Mouse (Mus musculus) liver, embryonic 13.5 days (tissue): ENCODE measurements around the gene Rtbdn. TPM values are rescaled to one million over a fixed set of nuclear protein-coding genes. Genes with fewer than 3 reads are reported as not detected.

ENCODE experiments used
- ATAC-seq: fragments of 200-750 bp; cut with Nextera tagmentation; 2 replicates; pipeline ENCODE4 v1.8.0; 2017; ENCODE audit warnings: low read depth, mild to moderate bottlenecking, moderate number of reproducible peaks, moderate library complexity
- DNase-seq: peaks from one replicate; pipeline ENCODE4 v3.0.0; 2022
- H3K27ac ChIP-seq: fragments of 300-500 bp; sonication (generic); 2 replicates; pipeline ENCODE4 v1.5.1; 2015; ENCODE audit warnings: moderate library complexity, mild to moderate bottlenecking, inconsistent platforms
- H3K27me3 ChIP-seq: fragments of 300-500 bp; sonication (generic); 2 replicates; pipeline ENCODE4 v1.6.1; 2015; ENCODE audit warnings: mild to moderate bottlenecking, inconsistent platforms
- H3K36me3 ChIP-seq: fragments of 300-500 bp; sonication (generic); 2 replicates; pipeline ENCODE4 v1.6.1; 2015; ENCODE audit warnings: mild to moderate bottlenecking, inconsistent platforms
- H3K4me1 ChIP-seq: fragments of 300-500 bp; sonication (generic); replicated peaks from 2 replicates; pipeline ENCODE4 v1.6.1; 2015; ENCODE audit warnings: inconsistent platforms
- H3K4me2 ChIP-seq: fragments of 300-500 bp; sonication (generic); 2 replicates; pipeline ENCODE4 v1.6.1; 2015; ENCODE audit warnings: inconsistent platforms, mild to moderate bottlenecking, moderate library complexity
- H3K4me3 ChIP-seq: fragments of 300-500 bp; sonication (generic); replicated peaks from 2 replicates; pipeline ENCODE4 v1.5.1; 2015; ENCODE audit warnings: mild to moderate bottlenecking, inconsistent platforms
- H3K9ac ChIP-seq: fragments of 300-500 bp; sonication (generic); 2 replicates; pipeline ENCODE4 v1.6.1; 2015; ENCODE audit warnings: mild to moderate bottlenecking, inconsistent platforms
- H3K9me3 ChIP-seq: fragments of 300-500 bp; sonication (generic); replicated peaks from 2 replicates; pipeline ENCODE4 v1.6.1; 2016; ENCODE audit warnings: inconsistent platforms
- WGBS: fragments of 180-500 bp; shearing (Covaris S2); methylation state at CpG from one replicate; pipeline ENCODE4 v1.1.7; 2015; ENCODE audit not compliant: insufficient replicate concordance; 5-methylcytosine and 5-hydroxymethylcytosine counted together
- polyA plus RNA-seq: library from polyadenylated mRNA; unstranded; fragments of >200 nt; fragmentation: Nextera tagmentation; extraction: Ambion mirVana; gene quantifications from 2 replicates; pipeline ENCODE4 v1.2.1, GENCODE M21; 2015

Gene Rtbdn
- polyA plus RNA-seq, 1 experiment from 2014 or later: 0.33 TPM

DNA sequence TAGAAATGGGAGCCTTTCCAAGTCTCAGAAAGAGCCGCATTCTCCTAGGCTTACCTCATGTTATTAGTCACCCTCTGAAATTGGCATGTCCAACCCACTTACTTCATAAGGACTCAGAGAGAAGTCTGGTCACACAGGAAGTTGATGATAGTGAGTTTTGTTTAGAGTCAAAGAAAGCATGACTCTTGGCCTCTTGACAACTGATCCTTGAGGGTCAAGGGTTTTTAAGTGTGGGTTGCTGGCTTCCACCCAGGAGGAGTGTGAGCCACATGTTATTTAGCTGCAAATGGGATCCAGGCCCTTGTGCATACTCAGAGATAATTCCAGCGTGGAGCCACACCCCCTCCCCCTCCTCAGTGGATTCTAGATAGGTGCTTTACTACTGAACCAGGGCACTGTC is 25.2 kb upstream of the Rtbdn start:
- Histone ChIP-seq H3K9ac (no peak overlapping the region), H3K4me1 (0 out of 2 replicates have a peak, but pooled peaks cover 6% of the 10 kb centered on the region), H3K27me3 (peaks cover 65% of the 10 kb centered on the region), H3K36me3 (no peaks in the 10 kb centered on the region), H3K4me2 (no peak overlapping the region), H3K9me3 (no peaks in the 10 kb centered on the region), H3K27ac (no peak overlapping the region), H3K4me3 (no peak overlapping the region)
- no peak for ATAC-seq
- DNase-seq: no peak
- 61% methylated on average over 2 of the region's 2 CpGs for WGBS

- Histone ChIP-seq H3K27ac (no peak overlapping the region), H3K4me2 (no peak overlapping the region), H3K36me3 (no peaks in the 10 kb centered on the region), H3K9me3 (no peaks in the 10 kb centered on the region), H3K9ac (no peak overlapping the region), H3K4me1 (peaks cover 14% of the 10 kb centered on the region), H3K27me3 (peaks cover 54% of the 10 kb centered on the region), H3K4me3 (no peak overlapping the region)
- no peak for ATAC-seq
- WGBS: 48% methylated on average over 7 of the region's 7 CpGs
- DNase-seq: no peak
These were observed 21.2 kb upstream of the Rtbdn start for GRCm38 (mm10) chr8:84925557-84925956.

DNA sequence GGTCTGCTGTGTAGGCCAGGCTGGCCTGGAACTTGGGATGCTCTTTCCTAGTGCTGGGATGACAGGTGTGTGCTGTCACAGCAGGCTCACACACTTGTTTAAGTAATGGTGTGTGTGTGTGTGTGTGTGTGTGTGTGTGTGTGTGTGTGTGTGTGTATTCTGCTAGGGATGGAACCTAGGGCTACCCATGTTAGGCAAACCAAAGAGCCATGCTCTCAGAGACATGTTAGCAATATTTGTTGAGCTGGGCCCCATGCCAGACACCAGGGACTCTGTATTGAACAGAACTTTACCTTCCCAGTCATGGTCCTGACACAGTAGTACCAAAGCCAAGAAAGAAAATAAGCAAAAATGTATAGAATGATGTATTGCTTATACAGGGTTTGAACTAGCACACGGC is 19.3 kb upstream of the Rtbdn start:
- DNase-seq (no peak), ATAC-seq (no peak)
- H3K9me3 ChIP-seq: no peaks in the 10 kb centered on the region
- no peak overlapping the region for H3K27ac ChIP-seq
- no peak overlapping the region for H3K4me3 ChIP-seq
- H3K36me3 ChIP-seq: no peaks in the 10 kb centered on the region
- no peak overlapping the region for H3K4me2 ChIP-seq
- peaks cover 70% of the 10 kb centered on the region for H3K27me3 ChIP-seq
- WGBS: 56% methylated on average over 1 of the region's 1 CpGs
- H3K9ac ChIP-seq: no peak overlapping the region
- H3K4me1 ChIP-seq: peaks cover 8% of the 10 kb centered on the region

DNA sequence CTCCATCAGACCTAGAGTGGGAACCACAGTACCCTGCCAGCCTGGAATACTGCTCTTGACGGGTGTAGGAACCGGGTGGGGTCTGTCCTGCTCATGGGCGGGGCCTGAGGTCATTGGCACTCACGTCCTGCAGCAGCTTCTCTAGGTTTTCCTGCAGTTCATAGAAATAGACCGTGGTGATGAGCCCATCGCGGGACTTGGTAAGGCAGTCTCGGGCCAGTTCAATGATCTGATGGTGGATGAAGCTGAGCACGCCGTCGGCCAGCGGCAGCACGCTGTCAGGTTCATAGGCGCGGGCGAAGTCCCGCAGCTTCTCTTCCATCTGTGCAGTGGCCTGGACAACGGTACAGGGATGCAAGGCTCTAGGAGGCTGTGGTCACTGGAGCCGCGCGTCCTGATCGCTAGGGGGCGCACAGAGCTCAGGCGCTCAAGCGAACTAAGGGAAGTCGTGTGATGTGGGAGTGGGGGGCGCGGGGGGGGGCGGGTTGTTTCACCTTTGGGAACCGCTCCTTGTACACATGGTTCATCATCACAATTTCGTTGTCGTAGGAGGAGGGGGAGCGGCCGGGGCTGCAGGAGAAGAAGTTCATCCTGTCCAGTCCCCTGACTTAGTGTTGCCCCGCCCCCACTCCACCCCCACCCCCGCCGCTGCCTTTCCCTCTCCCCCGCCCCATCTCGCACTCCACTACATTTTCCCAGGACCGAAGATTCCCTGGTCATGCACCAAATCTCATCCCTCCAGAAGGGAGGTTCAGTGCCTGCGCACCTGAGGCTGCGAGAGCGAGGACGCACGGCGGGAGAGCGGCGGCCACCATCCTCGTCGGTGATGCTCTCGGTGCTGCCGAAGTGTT is 18.1 kb upstream of the Rtbdn start:
- DNase-seq (no peak), ATAC-seq (peak; percentile 67)
- Histone ChIP-seq H3K27me3 (peaks cover 74% of the 10 kb centered on the region), H3K27ac (no peak overlapping the region), H3K4me2 (peak overlapping the region; percentile 47), H3K9ac (no peak overlapping the region), H3K4me1 (peaks cover 8% of the 10 kb centered on the region), H3K9me3 (no peaks in the 10 kb centered on the region), H3K36me3 (no peaks in the 10 kb centered on the region), H3K4me3 (0 out of 2 replicates have a peak overlapping the region, but pooled peaks have one; percentile 8)
- 7% methylated on average over 47 of the region's 52 CpGs for WGBS

- H3K27me3 ChIP-seq: peaks cover 78% of the 10 kb centered on the region
- DNase-seq (no peak), ATAC-seq (no peak)
- no peak overlapping the region for H3K4me2 ChIP-seq
- no peak overlapping the region for H3K27ac ChIP-seq
- 77% methylated on average over 13 of the region's 13 CpGs for WGBS
- no peaks in the 10 kb centered on the region for H3K9me3 ChIP-seq
- H3K36me3 ChIP-seq: no peaks in the 10 kb centered on the region
- no peak overlapping the region for H3K4me3 ChIP-seq
- peaks cover 21% of the 10 kb centered on the region for H3K4me1 ChIP-seq
- H3K9ac ChIP-seq: no peak overlapping the region
These were observed 16.2 kb upstream of the Rtbdn start for GRCm38 (mm10) chr8:84930582-84930981.

GRCm38 (mm10) chr8:84933767-84934559 is 12.8 kb upstream of the Rtbdn start:
- DNase-seq (no peak), ATAC-seq (no peak)
- Histone ChIP-seq H3K27me3 (peaks cover 99% of the 10 kb centered on the region), H3K36me3 (no peaks in the 10 kb centered on the region), H3K27ac (no peak overlapping the region), H3K4me1 (peaks cover 37% of the 10 kb centered on the region), H3K4me3 (no peak overlapping the region), H3K4me2 (no peak overlapping the region), H3K9ac (no peak overlapping the region), H3K9me3 (no peaks in the 10 kb centered on the region)
- WGBS: 68% methylated on average over 16 of the region's 16 CpGs

DNA sequence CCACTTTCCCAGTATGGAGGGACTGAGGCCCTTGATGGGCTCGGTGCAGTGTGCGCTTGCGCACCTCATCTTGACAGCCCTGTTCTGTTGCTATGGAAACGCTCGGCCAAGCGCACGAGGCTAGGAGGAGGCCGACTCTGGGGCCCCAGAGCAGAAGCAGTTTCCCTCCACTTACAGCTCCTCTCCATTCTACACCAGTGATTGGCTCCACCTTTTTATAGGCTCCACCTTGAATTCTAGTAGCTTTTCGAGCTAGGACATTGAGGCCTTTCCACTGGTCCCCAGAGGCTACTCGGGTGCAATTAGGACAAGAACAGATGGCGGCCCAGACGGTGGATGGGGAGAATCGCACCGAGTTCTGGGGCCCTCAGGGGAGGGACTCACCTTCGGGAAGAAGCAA is 11.9 kb upstream of the Rtbdn start:
- Histone ChIP-seq H3K27ac (no peak overlapping the region), H3K9me3 (no peaks in the 10 kb centered on the region), H3K4me3 (no peak overlapping the region), H3K9ac (no peak overlapping the region), H3K4me1 (peaks cover 36% of the 10 kb centered on the region), H3K4me2 (no peak overlapping the region), H3K36me3 (no peaks in the 10 kb centered on the region), H3K27me3 (peaks cover 99% of the 10 kb centered on the region)
- WGBS: 5% methylated on average over 15 of the region's 15 CpGs
- ATAC-seq: no peak
- no peak for DNase-seq

DNA sequence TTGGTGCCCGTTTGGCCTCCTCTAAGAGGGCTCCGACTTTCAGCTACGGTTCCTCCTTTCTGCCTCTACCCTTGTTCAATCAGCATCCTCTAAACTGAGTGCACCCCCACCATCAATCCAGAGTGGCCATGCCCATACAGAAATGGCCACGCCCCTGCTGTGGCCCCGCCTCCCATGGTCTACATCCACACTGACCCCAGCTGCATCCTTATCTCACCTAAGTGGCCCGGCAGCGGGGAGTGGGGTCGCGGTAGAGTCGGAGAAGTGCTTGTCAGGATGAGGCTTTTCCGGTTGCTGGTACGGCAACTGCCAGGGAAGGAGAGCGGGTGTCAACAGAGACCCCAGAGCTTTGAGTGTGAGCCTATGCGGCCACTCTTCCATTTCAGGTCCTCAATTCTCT is 11.3 kb upstream of the Rtbdn start:
- H3K4me3 ChIP-seq: no peak overlapping the region
- no peak for DNase-seq
- no peak overlapping the region for H3K27ac ChIP-seq
- 4% methylated on average over 14 of the region's 14 CpGs for whole genome bisulfite sequencing
- no peak for ATAC-seq
- no peaks in the 10 kb centered on the region for H3K9me3 ChIP-seq
- no peak overlapping the region for H3K4me2 ChIP-seq
- peaks cover 98% of the 10 kb centered on the region for H3K27me3 ChIP-seq
- H3K4me1 ChIP-seq: peaks cover 36% of the 10 kb centered on the region
- no peaks in the 10 kb centered on the region for H3K36me3 ChIP-seq
- no peak overlapping the region for H3K9ac ChIP-seq

DNA sequence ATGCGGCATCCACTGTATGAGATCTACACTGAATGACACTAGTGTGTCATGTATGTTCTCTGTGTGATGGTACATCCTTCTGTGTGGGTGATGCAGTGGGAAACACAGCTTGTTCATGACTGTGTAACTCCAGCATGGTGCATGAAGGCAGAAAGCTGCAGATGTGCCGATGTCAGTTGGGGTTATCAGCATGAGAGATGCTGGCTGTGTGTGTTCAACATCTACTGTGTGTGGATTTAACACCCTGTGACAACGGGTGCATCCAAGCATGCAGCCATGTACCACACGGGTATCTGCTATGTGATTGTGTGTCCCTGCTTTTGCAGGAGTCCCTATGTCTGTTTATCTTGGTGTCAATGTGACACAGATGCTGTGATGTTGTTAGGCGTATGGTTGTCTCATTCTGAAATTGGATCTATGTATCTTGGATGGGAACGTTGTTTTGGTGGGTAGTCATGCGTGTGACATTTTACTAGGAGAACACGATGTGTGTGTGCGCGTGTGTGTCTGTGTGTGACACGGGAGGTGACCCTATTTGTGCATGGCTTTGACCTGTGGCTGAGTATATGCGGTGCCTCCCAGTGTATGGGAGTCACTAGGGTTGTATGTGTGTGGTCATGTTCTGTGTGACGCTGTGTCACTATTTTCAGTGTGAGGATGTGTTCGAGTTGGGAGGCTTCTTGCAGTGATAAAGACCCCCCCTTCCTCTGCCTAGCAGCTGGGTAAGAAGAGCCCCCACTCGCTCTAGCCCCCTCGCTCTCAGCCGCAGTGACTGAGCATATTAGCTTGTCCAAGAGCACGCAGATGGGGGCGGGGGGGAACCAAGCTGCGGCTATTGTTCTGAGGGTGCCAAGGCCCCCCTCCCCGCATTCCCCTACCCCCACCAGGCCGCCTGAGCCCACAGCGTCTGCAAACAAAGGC is 10.5 kb upstream of the Rtbdn start:
- no peak for ATAC-seq

DNA sequence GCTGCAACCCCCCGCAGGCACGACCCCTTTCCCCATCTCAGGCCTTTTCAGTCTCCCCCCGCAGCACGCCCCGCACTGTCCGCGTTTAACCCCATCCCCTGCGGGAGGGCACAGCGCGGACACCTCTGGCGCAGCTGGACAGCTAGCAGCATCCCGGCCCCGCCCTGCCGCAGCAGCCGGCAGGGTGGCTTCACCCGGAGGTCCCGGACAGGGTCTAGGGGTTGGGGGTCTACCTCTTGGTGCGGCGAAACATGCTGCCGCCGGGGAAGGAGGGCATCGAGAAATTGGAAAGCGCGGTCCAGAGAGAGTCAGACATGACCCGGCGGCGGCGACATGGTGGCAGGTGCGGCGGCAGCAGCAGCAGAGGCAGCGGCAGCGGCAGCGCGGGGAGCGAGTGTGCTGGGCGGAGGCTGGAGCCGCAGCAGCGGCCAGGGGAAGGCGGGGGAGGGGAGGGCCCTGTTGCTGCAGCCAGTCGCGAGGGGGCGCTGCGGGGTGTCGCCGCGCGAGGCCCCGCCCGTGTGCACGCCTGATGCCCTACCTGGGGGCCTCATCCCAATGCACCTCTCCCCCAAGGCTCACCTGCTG is 9.7 kb upstream of the Rtbdn start, which contains the start of gene Mast1:
Gene Mast1 (minus strand): TSS at position 398 of the 585 bp plus-strand sequence.
- H3K4me3 ChIP-seq: peak within 1 kb of the TSS; percentile 53
- peak; percentile 49 for DNase-seq
- H3K27me3 ChIP-seq: peaks cover 97% of the 10 kb centered on the region
- H3K9me3 ChIP-seq: no peaks in the 10 kb centered on the region
- H3K9ac ChIP-seq: peak within 1 kb of the TSS; percentile 47
- peak within 1 kb of the TSS; percentile 72 for H3K4me2 ChIP-seq
- H3K27ac ChIP-seq: no peak within 1 kb of the TSS
- H3K36me3 ChIP-seq: no peaks in the 10 kb centered on the region
- 2% methylated on average over 49 of the region's 50 CpGs for WGBS
- H3K4me1 ChIP-seq: peaks cover 36% of the 10 kb centered on the region
- ATAC-seq: peak; percentile 77

More for the DNA sequence above, 10.5 kb upstream of the Rtbdn start:
- Histone ChIP-seq H3K9me3 (no peaks in the 10 kb centered on the region), H3K4me2 (peak overlapping the region; percentile 72), H3K9ac (peak overlapping the region; percentile 47), H3K4me3 (peak overlapping the region; percentile 53), H3K4me1 (peaks cover 36% of the 10 kb centered on the region), H3K27ac (no peak overlapping the region), H3K27me3 (peaks cover 98% of the 10 kb centered on the region), H3K36me3 (no peaks in the 10 kb centered on the region)
- 19% methylated on average over 23 of the region's 23 CpGs for WGBS
- DNase-seq: no peak
